Mouse (Mus musculus): ENCODE results near the gene Zp3. TPM values are rescaled to one million over a fixed set of nuclear protein-coding genes. Genes with fewer than 3 reads are reported as not detected.

Gene Zp3
- polyA plus RNA-seq, 1 experiment from 2014 or later, result 0.11 TPM

DNA sequence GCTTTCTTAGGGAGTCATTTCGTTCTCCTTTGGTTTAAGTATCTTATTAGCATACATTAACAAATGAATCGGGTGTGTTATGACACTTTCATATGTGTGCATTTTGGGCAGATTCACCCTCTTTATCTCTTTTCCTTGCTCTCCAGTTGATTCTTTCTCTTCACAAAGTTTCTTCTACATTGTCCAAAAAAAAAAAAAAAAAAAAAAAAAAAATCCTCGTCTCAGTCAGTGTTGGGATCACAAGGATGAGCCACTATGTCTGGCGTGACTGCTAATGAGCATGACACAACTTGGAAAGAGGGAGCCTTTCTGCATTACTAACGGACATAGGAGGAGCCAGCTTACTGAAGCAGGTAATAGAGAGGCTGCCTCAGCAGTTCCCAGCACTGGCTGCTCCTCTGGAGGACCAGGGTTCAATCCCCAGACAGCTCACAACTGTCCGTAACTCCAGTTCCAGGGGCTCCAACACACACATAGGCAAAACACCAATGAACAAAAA, 4.7 kb downstream of the Zp3 start:
- H3K36me3 ChIP-seq, result no peaks in the 10 kb centered on the region
- no peak overlapping the region for H3K9ac ChIP-seq
- no peak overlapping the region for H3K27ac ChIP-seq (replicated peaks)
- H3K4me2 ChIP-seq, result no peak overlapping the region
- peaks cover 8% of the 10 kb centered on the region; the same call in 1 of the 2 replicates for H3K27me3 ChIP-seq (replicated peaks)
- H3K4me3 ChIP-seq, result no peak overlapping the region
- no peaks in the 10 kb centered on the region for H3K4me1 ChIP-seq
- H3K9me3 ChIP-seq, result no peaks in the 10 kb centered on the region
- ATAC-seq (ENCODE audit: extremely low read depth, insufficient number of reproducible peaks, low FRiP score, low TSS enrichment), result no peak
- 64% methylated on average over 6 of the region's 6 CpGs for WGBS

GRCm38 (mm10) chr5:135987248-135987647, 7.3 kb downstream of the Zp3 start:
- no peaks in the 10 kb centered on the region for H3K4me1 ChIP-seq
- ATAC-seq (ENCODE audit: extremely low read depth, insufficient number of reproducible peaks, low FRiP score, low TSS enrichment), result no peak
- H3K27me3 ChIP-seq (replicated peaks), result peaks cover 8% of the 10 kb centered on the region; the same call in 1 of the 2 replicates
- no peaks in the 10 kb centered on the region for H3K9me3 ChIP-seq
- H3K4me2 ChIP-seq, result no peak overlapping the region
- H3K9ac ChIP-seq, result no peak overlapping the region
- H3K36me3 ChIP-seq, result no peaks in the 10 kb centered on the region
- no peak overlapping the region for H3K27ac ChIP-seq (replicated peaks)
- no peak overlapping the region for H3K4me3 ChIP-seq
- WGBS, result 45% methylated on average over 11 of the region's 11 CpGs

GRCm38 (mm10) chr5:135990601-135991000, 10.7 kb downstream of the Zp3 start:
- Histone ChIP-seq H3K4me1 (peaks cover 4% of the 10 kb centered on the region), H3K9me3 (no peaks in the 10 kb centered on the region), H3K27ac (replicated peaks) (no peak overlapping the region), H3K9ac (no peak overlapping the region), H3K4me3 (no peak overlapping the region), H3K4me2 (no peak overlapping the region), H3K36me3 (no peaks in the 10 kb centered on the region), H3K27me3 (replicated peaks) (no peaks in the 10 kb centered on the region)
- WGBS, result 57% methylated on average over 5 of the region's 5 CpGs
- ATAC-seq (ENCODE audit: extremely low read depth, insufficient number of reproducible peaks, low FRiP score, low TSS enrichment), result no peak

GRCm38 (mm10) chr5:135993381-135993965, 13.6 kb downstream of the Zp3 start:
- H3K9me3 ChIP-seq, result no peaks in the 10 kb centered on the region

GRCm38 (mm10) chr5:135994335-135994724, 14.4 kb downstream of the Zp3 start:
- 56% methylated on average over 8 of the region's 8 CpGs for WGBS
- H3K4me2 ChIP-seq, result peak overlapping the region; percentile 92; the same call in 1 of the 2 replicates
- no peak overlapping the region for H3K27ac ChIP-seq (replicated peaks)
- ATAC-seq (ENCODE audit: extremely low read depth, insufficient number of reproducible peaks, low FRiP score, low TSS enrichment), result 0 out of 2 replicates have a peak, but pooled peaks have one; percentile 20
- H3K9ac ChIP-seq, result no peak overlapping the region
- H3K4me1 ChIP-seq, result peaks cover 13% of the 10 kb centered on the region
- no peaks in the 10 kb centered on the region for H3K27me3 ChIP-seq (replicated peaks)
- H3K4me3 ChIP-seq, result peak overlapping the region; percentile 84; the same call in 1 of the 2 replicates
- no peaks in the 10 kb centered on the region for H3K9me3 ChIP-seq
- peaks cover 33% of the 10 kb centered on the region for H3K36me3 ChIP-seq

More at GRCm38 (mm10) chr5:135993381-135993965, 13.6 kb downstream of the Zp3 start:
- H3K4me3 ChIP-seq, result no peak overlapping the region
- no peak overlapping the region for H3K9ac ChIP-seq
- WGBS, result 45% methylated on average over 5 of the region's 5 CpGs
- peaks cover 24% of the 10 kb centered on the region for H3K36me3 ChIP-seq
- ATAC-seq (ENCODE audit: extremely low read depth, insufficient number of reproducible peaks, low FRiP score, low TSS enrichment), result no peak
- H3K27ac ChIP-seq (replicated peaks), result no peak overlapping the region
- no peak overlapping the region for H3K4me2 ChIP-seq
- no peaks in the 10 kb centered on the region for H3K27me3 ChIP-seq (replicated peaks)
- peaks cover 13% of the 10 kb centered on the region for H3K4me1 ChIP-seq

GRCm38 (mm10) chr5:135994725-135995687, 15.1 kb downstream of the Zp3 start, which contains the start of gene Dtx2:
Gene Dtx2 (plus strand): TSS chr5:135994800.
- WGBS, result 2% methylated on average over 46 of the region's 47 CpGs
- peak within 1 kb of the TSS; percentile 87 for H3K27ac ChIP-seq (replicated peaks)
- H3K4me2 ChIP-seq, result peak within 1 kb of the TSS; percentile 92
- no peaks in the 10 kb centered on the region for H3K27me3 ChIP-seq (replicated peaks)
- peaks cover 13% of the 10 kb centered on the region for H3K4me1 ChIP-seq
- peak; percentile 79; the same call in 1 of the 2 replicates for ATAC-seq (ENCODE audit: extremely low read depth, insufficient number of reproducible peaks, low FRiP score, low TSS enrichment)
- peak within 1 kb of the TSS; percentile 93 for H3K9ac ChIP-seq
- H3K4me3 ChIP-seq, result peak within 1 kb of the TSS; percentile 84
- H3K36me3 ChIP-seq, result peaks cover 40% of the 10 kb centered on the region
- H3K9me3 ChIP-seq, result no peaks in the 10 kb centered on the region

DNA sequence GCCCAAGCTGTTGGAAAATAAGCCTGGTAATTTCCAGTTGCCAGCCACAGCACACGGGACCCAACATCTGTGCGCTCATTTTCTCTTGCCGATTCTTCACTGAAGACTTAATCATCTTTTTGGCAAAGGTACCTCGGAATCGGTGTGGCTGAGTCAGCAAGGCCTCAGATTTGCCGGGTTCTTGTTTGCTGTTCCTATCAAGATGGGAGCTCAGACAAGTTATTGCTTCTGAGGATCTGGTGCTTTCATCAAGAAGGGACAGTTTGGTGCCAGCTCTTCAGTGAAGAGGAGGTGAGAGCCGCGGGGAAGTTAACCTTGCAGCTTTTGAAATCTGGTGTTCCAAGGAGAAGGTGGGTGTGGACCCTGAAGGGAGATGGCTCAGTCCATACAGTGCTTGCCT, 16.3 kb downstream of the Zp3 start:
- Histone ChIP-seq H3K36me3 (peaks cover 48% of the 10 kb centered on the region), H3K4me3 (peak overlapping the region; percentile 84; the same call in 1 of the 2 replicates), H3K27ac (replicated peaks) (no peak overlapping the region), H3K27me3 (replicated peaks) (no peaks in the 10 kb centered on the region), H3K9me3 (no peaks in the 10 kb centered on the region), H3K9ac (peak overlapping the region; percentile 93), H3K4me2 (peak overlapping the region; percentile 92), H3K4me1 (peaks cover 13% of the 10 kb centered on the region)
- ATAC-seq (ENCODE audit: extremely low read depth, insufficient number of reproducible peaks, low FRiP score, low TSS enrichment), result no peak
- WGBS, result 79% methylated on average over 8 of the region's 8 CpGs

- 85% methylated on average over 6 of the region's 6 CpGs for WGBS
- ATAC-seq (ENCODE audit: extremely low read depth, insufficient number of reproducible peaks, low FRiP score, low TSS enrichment), result no peak
- H3K9me3 ChIP-seq, result no peaks in the 10 kb centered on the region
- H3K4me1 ChIP-seq, result peaks cover 30% of the 10 kb centered on the region
- H3K9ac ChIP-seq, result no peak overlapping the region
- no peak overlapping the region for H3K27ac ChIP-seq (replicated peaks)
- H3K36me3 ChIP-seq, result peaks cover 59% of the 10 kb centered on the region
- H3K4me3 ChIP-seq, result no peak overlapping the region
- no peak overlapping the region for H3K4me2 ChIP-seq
- no peaks in the 10 kb centered on the region for H3K27me3 ChIP-seq (replicated peaks)
Measured at GRCm38 (mm10) chr5:136001222-136001621, 21.3 kb downstream of the Zp3 start.

GRCm38 (mm10) chr5:136002325-136002724, 22.4 kb downstream of the Zp3 start:
- Histone ChIP-seq H3K4me3 (no peak overlapping the region), H3K27me3 (replicated peaks) (no peaks in the 10 kb centered on the region), H3K4me2 (no peak overlapping the region), H3K36me3 (peaks cover 48% of the 10 kb centered on the region), H3K9me3 (no peaks in the 10 kb centered on the region), H3K27ac (replicated peaks) (peak overlapping the region; percentile 81), H3K9ac (peak overlapping the region; percentile 42; the same call in 1 of the 2 replicates), H3K4me1 (peaks cover 30% of the 10 kb centered on the region)
- no peak for ATAC-seq (ENCODE audit: extremely low read depth, insufficient number of reproducible peaks, low FRiP score, low TSS enrichment)
- 53% methylated on average over 2 of the region's 2 CpGs for WGBS

DNA sequence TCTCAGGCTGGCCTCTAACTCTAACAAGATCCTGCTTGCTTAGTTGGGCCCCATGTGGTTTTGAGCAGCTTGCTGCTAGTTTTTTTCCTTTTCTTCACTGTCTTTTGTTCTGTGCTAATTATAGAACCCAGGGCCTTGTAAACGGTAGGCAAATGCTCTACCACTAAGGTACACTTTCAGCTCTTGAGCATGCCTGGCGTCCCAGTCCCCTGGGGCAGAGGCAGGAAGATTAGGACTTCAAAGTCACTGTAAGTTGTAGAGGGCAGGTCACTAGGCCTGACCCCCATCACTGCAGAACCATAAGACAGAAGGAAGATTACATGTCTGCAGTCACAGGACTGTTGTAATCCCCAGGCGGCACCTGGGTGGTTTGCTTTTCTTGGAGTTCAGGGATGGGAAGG, 22.9 kb downstream of the Zp3 start:
- Histone ChIP-seq H3K27ac (replicated peaks) (peak overlapping the region; percentile 81), H3K36me3 (peaks cover 44% of the 10 kb centered on the region), H3K4me3 (no peak overlapping the region), H3K27me3 (replicated peaks) (no peaks in the 10 kb centered on the region), H3K4me1 (peaks cover 34% of the 10 kb centered on the region), H3K9ac (peak overlapping the region; percentile 42; the same call in 1 of the 2 replicates), H3K4me2 (peak overlapping the region; percentile 11), H3K9me3 (no peaks in the 10 kb centered on the region)
- WGBS, result 14% methylated on average over 3 of the region's 3 CpGs
- no peak for ATAC-seq (ENCODE audit: extremely low read depth, insufficient number of reproducible peaks, low FRiP score, low TSS enrichment)

DNA sequence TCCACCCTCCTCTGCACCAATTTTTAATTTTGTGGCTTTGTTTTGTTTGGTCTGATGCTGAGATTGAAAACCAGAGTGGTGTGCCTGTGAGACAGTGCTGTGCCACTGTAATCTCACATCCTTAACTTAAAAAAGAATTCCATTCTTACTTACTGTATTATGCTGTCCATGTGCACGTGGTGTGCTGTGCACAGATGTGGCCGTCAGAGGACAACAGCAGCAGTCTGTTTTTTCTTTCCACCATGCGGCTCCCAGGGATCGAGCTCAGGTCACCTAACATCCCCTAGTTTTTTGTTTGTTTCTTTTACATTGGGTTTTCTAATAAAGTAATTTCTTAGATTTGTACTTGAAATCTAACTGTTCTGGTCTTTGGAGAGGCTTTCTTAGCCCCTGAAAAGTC, 24.6 kb downstream of the Zp3 start:
- Histone ChIP-seq H3K4me2 (no peak overlapping the region), H3K4me1 (peaks cover 37% of the 10 kb centered on the region), H3K27me3 (replicated peaks) (no peaks in the 10 kb centered on the region), H3K36me3 (peaks cover 29% of the 10 kb centered on the region), H3K4me3 (no peak overlapping the region), H3K9ac (peak overlapping the region; percentile 5; the same call in 1 of the 2 replicates), H3K27ac (replicated peaks) (no peak overlapping the region), H3K9me3 (no peaks in the 10 kb centered on the region)
- WGBS, result 64% methylated on average over 4 of the region's 4 CpGs
- no peak for ATAC-seq (ENCODE audit: extremely low read depth, insufficient number of reproducible peaks, low FRiP score, low TSS enrichment)

Data from heart, embryonic 13.5 days (tissue).